In genomic region chr11:120726243-120727168, GRCm38 (mm10) we compare ENCODE assay signal across 8 mouse cellular contexts. TPM values are rescaled to one million over a fixed set of nuclear protein-coding genes. Genes with fewer than 3 reads are reported as not detected.
DNase-seq lines count a peak whose midpoint lies in the region; ATAC-seq and TF ChIP-seq lines count a peak whose summit lies in the region.

No protein-coding gene starts in this region.

- H3K4me3 ChIP-seq in forebrain, embryonic 13.5 days, result peak overlapping the region; percentile 55
- peak overlapping the region; percentile 51 for H3K4me3 ChIP-seq in olfactory bulb, adult 2 months (ENCODE audit: insufficient read depth, low read depth, low read length)

- TF ChIP-seq POLR2A in olfactory bulb, adult 2 months (IDR thresholded peaks at IDR 0.05; ENCODE audit: insufficient read depth, low read depth, low read length), result no peak

- peak; percentile 1 for DNase-seq in right cerebral cortex, postnatal 14 days
- DNase-seq in right cerebral cortex, postnatal 10 days (ENCODE audit: low spot score in 2 of 2), result no peak
- DNase-seq in kidney, postnatal 36 days, result peak; percentile 58 to 82
- DNase-seq in layer of hippocampus, postnatal 14 days (ENCODE audit: low spot score in 2 of 2), result no peak
- DNase-seq in embryo, embryonic 10 days (ENCODE audit: low spot score), result no peak
- no peak for DNase-seq in right cerebral cortex, adult 2 months (ENCODE audit: low spot score in 2 of 2)

- 0 out of 2 replicates have a peak, but pooled peaks have one; percentile 10 for ATAC-seq in forebrain, embryonic 13.5 days

- H3K4me1 ChIP-seq in forebrain, embryonic 13.5 days, result peaks cover 25% of the 10 kb centered on the region
- peaks cover 23% of the 10 kb centered on the region for H3K4me1 ChIP-seq in olfactory bulb, adult 2 months (ENCODE audit: control insufficient read depth, insufficient read depth, low read length)

- peak overlapping the region; percentile 69 for H3K9ac ChIP-seq in forebrain, embryonic 13.5 days

- WGBS in forebrain, embryonic 13.5 days, result 16% methylated on average over 36 of the region's 36 CpGs
- 23% methylated on average over 36 of the region's 36 CpGs for WGBS in olfactory bulb, adult 2 months

- H3K27me3 ChIP-seq in forebrain, embryonic 13.5 days, result peaks cover 28% of the 10 kb centered on the region

- peak overlapping the region; percentile 89 for H3K4me2 ChIP-seq in forebrain, embryonic 13.5 days

- H3K27ac ChIP-seq in forebrain, embryonic 13.5 days, result no peak overlapping the region
- no peak overlapping the region for H3K27ac ChIP-seq in olfactory bulb, adult 2 months (ENCODE audit: insufficient read depth, low read depth, low read length)

- no peaks in the 10 kb centered on the region for H3K36me3 ChIP-seq in forebrain, embryonic 13.5 days (ENCODE audit: poor library complexity, severe bottlenecking)

- H3K9me3 ChIP-seq in forebrain, embryonic 13.5 days (replicated peaks), result no peaks in the 10 kb centered on the region

- TF ChIP-seq CTCF in olfactory bulb, adult 2 months (IDR thresholded peaks at IDR 0.05; ENCODE audit: insufficient read depth, low read depth, low read length), result no peak

RNA-seq across cellular contexts. Expression of gene Dcxr, which starts 0.6 kb away (rescaled TPM):
- 7.8 and 9.5 TPM in 2 replicates for polyA plus RNA-seq in forebrain, embryonic 13.5 days (2015; fragmentation: Nextera tagmentation; extraction: Ambion mirVana)
- not detected in 2 replicates for polyA plus RNA-seq in olfactory bulb, adult 2 months (2012; ENCODE audit: insufficient read depth, insufficient read length, low replicate concordance, missing spikeins)
- total RNA-seq in layer of hippocampus, postnatal 14 days (2021), result 10 to 100 TPM; 10.4 to 12.0 TPM

RNA-seq across cellular contexts. Expression of gene Rac3, which starts 5.2 kb away (rescaled TPM):
- 83.0 and 105 TPM in 2 replicates for polyA plus RNA-seq in forebrain, embryonic 13.5 days (2015; fragmentation: Nextera tagmentation; extraction: Ambion mirVana)
- not detected in 2 replicates for polyA plus RNA-seq in olfactory bulb, adult 2 months (2012; ENCODE audit: insufficient read depth, insufficient read length, low replicate concordance, missing spikeins)
- 10 to 100 TPM; 83.9 to 98.6 TPM for total RNA-seq in layer of hippocampus, postnatal 14 days (2021)

RNA-seq across cellular contexts. Expression of gene Cbr2, which starts 5.4 kb away (rescaled TPM):
- polyA plus RNA-seq in forebrain, embryonic 13.5 days (2015; fragmentation: Nextera tagmentation; extraction: Ambion mirVana), result 0.26 TPM in 1 of 2 replicates, not detected in the other
- not detected in 2 replicates for polyA plus RNA-seq in olfactory bulb, adult 2 months (2012; ENCODE audit: insufficient read depth, insufficient read length, low replicate concordance, missing spikeins)
- total RNA-seq in layer of hippocampus, postnatal 14 days (2021), result 1 to 10 TPM; 2.1 to 2.2 TPM

RNA-seq across cellular contexts. Expression of gene Lrrc45, which starts 12.8 kb away (rescaled TPM):
- polyA plus RNA-seq in forebrain, embryonic 13.5 days (2015; fragmentation: Nextera tagmentation; extraction: Ambion mirVana), result 64.5 and 72.9 TPM in 2 replicates
- not detected in 2 replicates for polyA plus RNA-seq in olfactory bulb, adult 2 months (2012; ENCODE audit: insufficient read depth, insufficient read length, low replicate concordance, missing spikeins)
- 10 to 100 TPM; 56.0 to 58.2 TPM for total RNA-seq in layer of hippocampus, postnatal 14 days (2021)

RNA-seq across cellular contexts. Expression of gene Cenpx, which starts 13.0 kb away (rescaled TPM):
- 127 TPM in 2 replicates for polyA plus RNA-seq in forebrain, embryonic 13.5 days (2015; fragmentation: Nextera tagmentation; extraction: Ambion mirVana)
- polyA plus RNA-seq in olfactory bulb, adult 2 months (2012; ENCODE audit: insufficient read depth, insufficient read length, low replicate concordance, missing spikeins), result not detected in 2 replicates
- 10 to 100 TPM; 26.8 to 28.9 TPM for total RNA-seq in layer of hippocampus, postnatal 14 days (2021)

Comparison
In these comparisons a context has a peak if more than half of its experiments do, and no peak if none do; other contexts are left out.
1. DNase-seq: peak in right cerebral cortex, postnatal 14 days (single experiment) and kidney, postnatal 36 days (2 of 2); none in right cerebral cortex, postnatal 10 days (0 of 2), layer of hippocampus, postnatal 14 days (0 of 2), embryo, embryonic 10 days (single experiment) and right cerebral cortex, adult 2 months (0 of 2).
2. RNA of gene Rac3, which starts 5.2 kb away (polyA plus RNA-seq): 83.0 to 105 TPM in forebrain, embryonic 13.5 days; not detected in olfactory bulb, adult 2 months; every median in the first group is over 10 times any median in the second.